Mouse (Mus musculus) hindbrain, postnatal 0 days (tissue): ENCODE results near the gene Ap3m1. TPM values are rescaled to one million over a fixed set of nuclear protein-coding genes. Genes with fewer than 3 reads are reported as not detected.

Experiments
- ATAC-seq: fragments of 200-750 bp; cut with Nextera tagmentation; 2 replicates; pipeline ENCODE4 v1.8.0; 2017; ENCODE audit warnings: mild to moderate bottlenecking, moderate TSS enrichment, moderate library complexity
- DNase-seq: peaks from one replicate; pipeline ENCODE4 v3.0.0-alpha.2; 2015; ENCODE audit warnings: low spot score
- H3K27ac ChIP-seq: fragments of 300-500 bp; sonication (generic); 2 replicates; pipeline ENCODE4 v1.5.1; 2014; ENCODE audit warnings: mild to moderate bottlenecking
- H3K27me3 ChIP-seq: fragments of 300-500 bp; sonication (generic); 2 replicates; pipeline ENCODE4 v1.6.1; 2014; ENCODE audit warnings: low read length, mixed read lengths; ENCODE audit not compliant: insufficient read depth
- H3K36me3 ChIP-seq: fragments of 300-500 bp; sonication (generic); 2 replicates; pipeline ENCODE4 v1.6.1; 2014; ENCODE audit warnings: low read length, mixed read lengths; ENCODE audit not compliant: insufficient read depth
- H3K4me1 ChIP-seq: fragments of 300-500 bp; sonication (generic); 2 replicates; pipeline ENCODE4 v1.6.1; 2014; ENCODE audit warnings: antibody characterized with exemption, low read length, mixed read lengths; ENCODE audit not compliant: insufficient read depth
- H3K4me2 ChIP-seq: fragments of 300-500 bp; sonication (generic); 2 replicates; pipeline ENCODE4 v1.6.1; 2014; ENCODE audit warnings: low read depth, mild to moderate bottlenecking, low read length, moderate library complexity, mixed read lengths
- H3K4me3 ChIP-seq: fragments of 300-500 bp; sonication (generic); 2 replicates; pipeline ENCODE4 v1.5.1; 2014; ENCODE audit warnings: low read length
- H3K9ac ChIP-seq: fragments of 300-500 bp; sonication (generic); replicated peaks from 2 replicates; pipeline ENCODE4 v1.6.1; 2014; ENCODE audit warnings: mild to moderate bottlenecking, low read length, moderate library complexity, mixed read lengths
- H3K9me3 ChIP-seq: fragments of 300-500 bp; sonication (generic); 2 replicates; pipeline ENCODE4 v1.6.1; 2016; ENCODE audit warnings: low read length, mixed read lengths
- CTCF ChIP-seq: IDR thresholded peaks from 2 replicates; pipeline ENCODE4 v1.5.1; 2016; ENCODE audit warnings: antibody characterized with exemption, control low read depth, low read depth
- WGBS: fragments of 180-500 bp; shearing (Covaris S2); extraction: QIAGEN DNeasy Blood & Tissue Kit; methylation state at CpG from one replicate; pipeline ENCODE4 v1.1.7; 2014; 5-methylcytosine and 5-hydroxymethylcytosine counted together
- polyA plus RNA-seq: library from polyadenylated mRNA; unstranded; fragments of >200 nt; fragmentation: Nextera tagmentation; extraction: Ambion mirVana; gene quantifications from 2 replicates; pipeline ENCODE4 v1.2.1, GENCODE M21; 2015
- total RNA-seq: library from RNA; depleted of rRNA; stranded (reverse); fragments of >200 nt; gene quantifications from 2 replicates; pipeline ENCODE4 v1.2.3, GENCODE M21; 2014

Gene Ap3m1
- total and polyA plus RNA-seq, 2 experiments from 2014 or later, result 55.2 to 58.2 TPM

GRCm38 (mm10) chr14:21082823-21083222 is 30.5 kb upstream of the Ap3m1 start:
- no peaks in the 10 kb centered on the region for H3K4me1 ChIP-seq
- DNase-seq, result no peak
- no peak overlapping the region for H3K4me2 ChIP-seq
- WGBS, result 62% methylated on average over 1 of the region's 1 CpGs
- no peak for ATAC-seq
- no peaks in the 10 kb centered on the region for H3K36me3 ChIP-seq
- H3K9me3 ChIP-seq, result no peaks in the 10 kb centered on the region
- H3K27ac ChIP-seq, result no peak overlapping the region
- no peak for TF ChIP-seq CTCF
- no peaks in the 10 kb centered on the region for H3K27me3 ChIP-seq
- no peak overlapping the region for H3K4me3 ChIP-seq
- H3K9ac ChIP-seq, result no peak overlapping the region

DNA sequence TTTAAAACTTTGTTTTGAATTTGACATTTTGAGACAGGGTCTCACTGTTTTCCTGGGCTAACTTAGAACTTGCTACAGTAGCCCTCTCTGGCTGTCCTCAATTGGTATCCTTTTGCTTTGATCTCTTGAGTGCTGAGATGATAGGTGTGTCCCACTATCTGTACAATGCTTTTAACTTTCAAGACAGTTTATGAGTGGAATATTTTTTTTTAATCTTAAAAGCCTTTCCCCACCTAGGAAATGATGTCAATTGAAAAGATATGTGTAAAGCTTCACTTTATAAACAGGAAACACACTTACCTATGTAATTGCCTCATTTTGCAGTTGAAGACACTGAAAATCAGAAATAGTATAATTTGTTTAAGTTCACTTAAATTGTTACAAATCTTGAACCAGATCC is 26.2 kb upstream of the Ap3m1 start:
- Histone ChIP-seq H3K27me3 (no peaks in the 10 kb centered on the region), H3K9ac (no peak overlapping the region), H3K4me3 (no peak overlapping the region), H3K36me3 (no peaks in the 10 kb centered on the region), H3K4me2 (no peak overlapping the region), H3K4me1 (0 out of 2 replicates have a peak, but pooled peaks cover 3% of the 10 kb centered on the region), H3K27ac (no peak overlapping the region), H3K9me3 (no peaks in the 10 kb centered on the region)
- ATAC-seq (no peak), DNase-seq (no peak)
- no peak for TF ChIP-seq CTCF

GRCm38 (mm10) chr14:21077939-21078338 is 25.6 kb upstream of the Ap3m1 start:
- H3K4me1 ChIP-seq, result 0 out of 2 replicates have a peak, but pooled peaks cover 3% of the 10 kb centered on the region
- ATAC-seq (no peak), DNase-seq (no peak)
- no peak overlapping the region for H3K4me3 ChIP-seq
- H3K36me3 ChIP-seq, result no peaks in the 10 kb centered on the region
- no peak overlapping the region for H3K27ac ChIP-seq
- no peaks in the 10 kb centered on the region for H3K9me3 ChIP-seq
- no peak overlapping the region for H3K9ac ChIP-seq
- no peak for TF ChIP-seq CTCF
- 88% methylated on average over 4 of the region's 4 CpGs for WGBS
- no peak overlapping the region for H3K4me2 ChIP-seq
- H3K27me3 ChIP-seq, result no peaks in the 10 kb centered on the region

DNA sequence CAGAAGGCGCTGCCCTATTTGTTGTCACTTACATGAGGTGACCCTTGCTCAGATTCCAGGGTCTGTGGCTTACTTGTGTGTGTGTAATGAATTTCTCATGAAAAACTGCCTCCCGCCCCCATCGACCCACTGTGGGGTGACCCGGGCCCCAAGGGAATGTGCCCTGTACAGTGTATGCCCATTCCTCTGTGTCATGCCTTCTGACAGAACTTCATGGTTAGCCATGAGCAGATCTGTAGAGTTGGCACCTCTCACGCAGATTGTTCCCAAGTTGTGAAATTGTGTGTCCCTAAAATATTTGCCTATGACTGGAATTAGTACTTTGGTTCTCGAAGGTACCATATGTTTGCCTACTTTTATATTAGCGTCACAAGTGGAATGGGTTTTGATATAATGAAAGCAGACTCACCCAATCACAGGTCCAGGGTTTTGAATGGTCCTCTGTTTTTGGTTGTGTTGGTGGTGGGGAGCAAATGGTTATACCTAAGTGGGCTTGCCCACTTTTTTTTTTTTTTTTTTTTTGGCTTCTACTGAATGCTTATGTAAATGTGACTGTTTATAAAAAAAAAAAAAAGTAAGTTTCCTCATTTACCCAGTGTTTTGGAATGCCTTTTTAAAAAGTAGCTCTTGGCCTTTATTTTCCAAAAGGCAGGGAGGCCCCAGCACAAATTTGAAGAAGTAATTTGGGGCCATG is 24.3 kb upstream of the Ap3m1 start:
- Histone ChIP-seq H3K4me2 (peak overlapping the region; percentile 82), H3K9me3 (no peaks in the 10 kb centered on the region), H3K4me3 (peak overlapping the region; percentile 66), H3K4me1 (0 out of 2 replicates have a peak, but pooled peaks cover 3% of the 10 kb centered on the region), H3K27me3 (no peaks in the 10 kb centered on the region), H3K9ac (peak overlapping the region; percentile 61), H3K27ac (no peak overlapping the region), H3K36me3 (no peaks in the 10 kb centered on the region)
- ATAC-seq (0 out of 2 replicates have a peak, but pooled peaks have one; percentile 4), DNase-seq (no peak)
- TF ChIP-seq CTCF, result no peak
- WGBS, result 47% methylated on average over 7 of the region's 7 CpGs

DNA sequence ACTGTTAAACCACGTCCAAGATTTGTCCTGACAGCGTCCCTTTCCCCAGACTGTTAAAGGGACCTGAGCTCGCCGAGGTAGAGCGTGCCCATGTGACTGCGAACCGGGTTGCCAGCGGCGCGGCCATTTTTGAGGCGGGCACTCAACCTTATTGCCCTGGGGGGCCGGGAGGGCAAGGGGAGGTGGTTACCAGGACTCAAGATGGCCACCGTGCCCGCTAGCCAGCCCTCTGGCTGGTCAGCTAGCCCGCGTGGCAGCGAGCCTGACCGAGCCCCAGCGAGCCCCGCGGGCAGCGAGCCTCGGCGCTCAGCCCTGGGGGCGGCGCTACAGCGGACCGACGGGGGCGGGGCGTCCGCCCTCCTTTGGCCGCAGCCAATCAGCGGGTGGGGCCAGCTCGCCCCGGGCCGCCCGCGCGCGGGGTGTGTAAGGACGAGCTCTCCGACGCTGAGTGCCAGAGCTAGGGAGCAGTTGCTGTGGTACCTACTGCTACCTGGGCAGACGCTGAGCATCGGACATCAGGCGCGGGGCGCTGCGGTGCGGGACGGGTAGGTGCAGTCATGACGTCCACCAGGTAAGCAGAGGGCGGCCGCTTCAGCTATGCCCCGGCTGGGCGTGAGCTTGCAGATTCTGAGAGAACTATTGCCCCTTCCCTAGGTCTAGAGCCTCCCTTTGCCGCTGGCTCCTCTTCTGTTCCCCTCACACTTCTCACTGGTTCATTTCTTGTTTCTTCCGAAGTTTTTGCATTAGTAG is 23.6 kb upstream of the Ap3m1 start:
- WGBS, result 1% methylated on average over 50 of the region's 59 CpGs
- H3K9ac ChIP-seq, result peak overlapping the region; percentile 61

DNA sequence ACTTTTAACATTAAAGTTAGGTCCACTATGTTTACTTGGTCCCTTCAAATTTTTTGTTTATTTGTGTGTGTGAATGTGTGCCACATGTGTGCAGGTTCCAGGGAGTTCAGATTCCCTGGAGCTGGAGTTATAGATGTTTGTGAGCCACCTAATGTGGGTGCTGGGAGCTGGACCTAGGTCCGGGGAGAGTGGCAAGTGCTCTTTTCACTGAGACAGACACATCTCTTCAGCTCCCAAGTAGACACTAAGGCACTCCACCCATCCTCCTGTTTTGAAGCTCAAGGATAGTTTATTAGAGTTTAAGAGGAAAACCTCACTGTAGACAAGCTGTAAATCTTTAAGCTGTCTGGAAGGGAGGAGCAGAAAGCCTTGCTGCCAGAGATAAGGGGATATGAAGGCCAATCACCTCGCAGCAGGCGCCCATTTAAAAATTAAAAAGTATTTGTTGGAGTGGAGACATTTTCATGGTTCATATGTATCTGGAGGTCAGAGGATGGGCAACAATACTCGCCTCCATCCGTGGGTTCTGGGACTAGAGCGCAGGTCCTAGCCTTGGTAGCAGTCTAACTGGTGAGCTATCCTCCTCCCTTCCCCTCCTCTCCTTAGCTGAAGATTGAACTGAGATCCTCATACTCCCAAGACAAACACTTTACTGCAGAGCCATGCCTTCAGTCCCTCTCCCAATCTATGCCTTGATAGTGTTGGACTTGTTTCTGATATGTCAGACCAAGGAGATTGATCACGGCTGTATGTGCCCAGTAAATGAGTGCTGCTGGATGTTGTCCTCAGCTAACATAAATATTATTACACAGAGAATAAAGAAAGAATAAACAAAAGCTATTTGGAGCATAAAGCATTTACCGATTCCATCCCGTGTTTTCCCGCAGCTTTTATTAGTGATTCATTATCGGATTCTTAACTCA is 22.4 kb upstream of the Ap3m1 start:
- Histone ChIP-seq H3K36me3 (no peaks in the 10 kb centered on the region), H3K27ac (no peak overlapping the region), H3K4me2 (peak overlapping the region; percentile 82), H3K9ac (no peak overlapping the region), H3K9me3 (no peaks in the 10 kb centered on the region), H3K4me3 (no peak overlapping the region; the same call in 1 of the 2 replicates), H3K27me3 (no peaks in the 10 kb centered on the region), H3K4me1 (0 out of 2 replicates have a peak, but pooled peaks cover 3% of the 10 kb centered on the region)
- no peak for ATAC-seq
- TF ChIP-seq CTCF, result no peak
- WGBS, result 67% methylated on average over 11 of the region's 11 CpGs
- no peak for DNase-seq

More for the DNA sequence above, 23.6 kb upstream of the Ap3m1 start:
- H3K36me3 ChIP-seq, result no peaks in the 10 kb centered on the region
- 0 out of 2 replicates have a peak, but pooled peaks cover 3% of the 10 kb centered on the region for H3K4me1 ChIP-seq
- no peaks in the 10 kb centered on the region for H3K9me3 ChIP-seq
- DNase-seq, result peak; percentile 95
- peak overlapping the region; percentile 74 for H3K27ac ChIP-seq
- TF ChIP-seq CTCF, result no peak
- H3K4me2 ChIP-seq, result peak overlapping the region; percentile 82
- no peaks in the 10 kb centered on the region for H3K27me3 ChIP-seq
- ATAC-seq, result peak; percentile 98
- H3K4me3 ChIP-seq, result peak overlapping the region; percentile 66
